17 mouse cellular contexts compared by ENCODE assay signal in genomic region chr6:134173439-134173838, GRCm38 (mm10).
A peak's percentile ranks its signal among the peaks of the same experiment; 100 is the strongest.
DNase-seq lines count a peak whose midpoint lies in the region; ATAC-seq and TF ChIP-seq lines count a peak whose summit lies in the region.
"Had no signal": no experiment of that assay in that cellular context is flagged by ENCODE, and none has a peak within 500 bp of the region (broad histone marks: within the 10 kb centered on the region; RNA-seq: fewer than 3 reads in every experiment).

No protein-coding gene starts in this region.

- H3K27ac ChIP-seq in kidney, adult 2 months (ENCODE audit: insufficient read depth, low read depth, low read length): no peak overlapping the region
- peak overlapping the region; percentile 65 for H3K27ac ChIP-seq in bone marrow macrophage, adult 2 months (ENCODE audit: insufficient read depth, low read depth, low read length)
- H3K27ac ChIP-seq: heart, embryonic 15.5 days; hindbrain, embryonic 15.5 days; liver, embryonic 15.5 days; neural tube, embryonic 15.5 days had no signal

- 56% methylated on average over 6 of the region's 6 CpGs for WGBS in kidney, adult 2 months

- H3K4me3 ChIP-seq in kidney, adult 2 months (ENCODE audit: insufficient read depth, low read depth, low read length): no peak overlapping the region
- H3K4me3 ChIP-seq in bone marrow macrophage, adult 2 months (ENCODE audit: insufficient read depth, low read length): no peak overlapping the region
- H3K4me3 ChIP-seq: heart, embryonic 15.5 days; hindbrain, embryonic 15.5 days; liver, embryonic 15.5 days; neural tube, embryonic 15.5 days had no signal

- no peaks in the 10 kb centered on the region for H3K36me3 ChIP-seq in kidney, adult 2 months (ENCODE audit: control insufficient read depth, insufficient read depth, low read length)
- H3K36me3 ChIP-seq: heart, embryonic 15.5 days; hindbrain, embryonic 15.5 days; liver, embryonic 15.5 days; neural tube, embryonic 15.5 days had no signal

- no peaks in the 10 kb centered on the region for H3K27me3 ChIP-seq in kidney, adult 2 months (replicated peaks; ENCODE audit: control insufficient read depth, insufficient read depth, low read length)
- H3K27me3 ChIP-seq: heart, embryonic 15.5 days; hindbrain, embryonic 15.5 days; liver, embryonic 15.5 days; neural tube, embryonic 15.5 days had no signal

- peak; percentile 42 for DNase-seq in kidney, adult 2 months
- no peak for DNase-seq in kidney, adult 9 months
- DNase-seq in urinary bladder, postnatal 25 days (ENCODE audit: low spot score): no peak
- DNase-seq in right cerebral cortex, postnatal 14 days: no peak
- DNase-seq: adrenal gland, postnatal 25 days; cerebellum, postnatal 10 days; kidney, adult 8-10 months; right cerebral cortex, adult 18-20 months had no signal

- no peak for TF ChIP-seq CTCF in kidney, adult 2 months (conservative IDR thresholded peaks at IDR 0.05; ENCODE audit: insufficient read depth, insufficient read length, low read depth, low read length)
- TF ChIP-seq CTCF in bone marrow macrophage, adult 2 months (IDR thresholded peaks at IDR 0.05; ENCODE audit: low read depth, low read length): no peak

- peaks cover 14% of the 10 kb centered on the region; the same call in 1 of the 2 replicates for H3K4me1 ChIP-seq in kidney, adult 2 months (ENCODE audit: control insufficient read depth, insufficient read depth, low read length)
- H3K4me1 ChIP-seq in bone marrow macrophage, adult 2 months (ENCODE audit: control insufficient read depth, insufficient read depth, low read length): peaks cover 37% of the 10 kb centered on the region

- no peak for TF ChIP-seq POLR2A in kidney, adult 2 months (IDR thresholded peaks at IDR 0.05; ENCODE audit: low read depth, low read length)
- TF ChIP-seq POLR2A in bone marrow macrophage, adult 2 months (IDR thresholded peaks at IDR 0.05; ENCODE audit: borderline replicate concordance, low read depth, low read length): no peak

- 0 out of 2 replicates have a peak, but pooled peaks have one; percentile 7 for ATAC-seq in common myeloid progenitor, adult 5-6 weeks (replicated peaks; ENCODE audit: low read depth, poor library complexity, severe bottlenecking)
- peak; percentile 48 for ATAC-seq in megakaryocyte, adult 5-6 weeks (ENCODE audit: poor library complexity, severe bottlenecking)
- ATAC-seq: CD4-positive, CD25-positive, alpha-beta regulatory T cell, adult 4 months; forebrain, embryonic 14.5 days had no signal
